Mouse (Mus musculus) cerebellum, adult 9-11 months (tissue): ENCODE measurements around the gene Spata16.

Experiments used
- DNase-seq: peaks from one replicate; pipeline ENCODE4 v3.0.0; 2022

Spata16 gene

GRCm38 (mm10) chr3:26832954-26833353, 195.5 kb downstream of the Spata16 start:
- DNase-seq, result no peak

GRCm38 (mm10) chr3:26834178-26835050, 197.0 kb downstream of the Spata16 start:
- DNase-seq, result peak; percentile 9

- no peak for DNase-seq
These were observed 197.8 kb downstream of the Spata16 start for GRCm38 (mm10) chr3:26835051-26835755.

- DNase-seq, result peak; percentile 13
These were observed 207.6 kb downstream of the Spata16 start for GRCm38 (mm10) chr3:26845041-26845440.

DNA sequence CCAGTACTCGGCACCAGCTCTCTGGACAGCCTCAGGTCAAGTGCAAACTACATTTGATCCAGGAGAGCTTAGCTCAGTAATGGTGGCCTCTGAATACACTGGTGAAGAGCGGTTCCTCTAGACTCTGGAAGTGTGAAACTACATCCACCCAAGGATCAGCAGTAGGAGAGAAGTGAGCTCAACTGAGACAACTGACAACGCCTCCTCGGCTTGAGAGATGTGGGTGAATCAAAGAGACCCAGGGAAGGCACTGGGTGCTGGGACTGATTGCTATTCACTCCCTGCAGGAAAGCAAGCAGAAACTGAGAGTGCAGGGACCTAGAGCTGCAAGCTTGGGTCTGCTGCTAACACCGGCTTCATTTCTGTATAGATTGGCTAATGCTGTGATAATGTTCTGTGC, 210.5 kb downstream of the Spata16 start:
- no peak for DNase-seq

DNA sequence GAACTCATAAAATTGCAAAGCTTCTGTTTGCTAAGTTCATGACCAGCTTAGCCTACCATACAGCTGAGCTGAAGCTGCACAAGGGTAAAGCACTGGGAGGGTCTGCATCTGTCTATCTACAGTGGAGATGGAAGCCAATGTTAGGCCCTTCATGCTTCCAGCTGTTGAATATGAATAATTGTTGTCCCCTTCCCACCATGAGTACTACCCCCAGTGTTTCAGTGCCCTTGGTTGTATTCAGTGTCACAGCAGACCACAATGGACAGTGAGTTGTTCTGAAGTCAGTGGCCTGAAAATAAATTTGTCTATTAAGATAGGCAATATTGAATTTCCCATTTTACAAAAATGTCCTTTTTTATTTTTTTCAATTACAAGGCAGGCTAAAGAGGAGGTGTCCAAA, 212.8 kb downstream of the Spata16 start:
- no peak for DNase-seq

- peak; percentile 20 for DNase-seq
These were observed 213.5 kb downstream of the Spata16 start for GRCm38 (mm10) chr3:26850691-26851563.

GRCm38 (mm10) chr3:26853557-26853956, 216.1 kb downstream of the Spata16 start:
- DNase-seq, result no peak

GRCm38 (mm10) chr3:26874706-26875105, 237.3 kb downstream of the Spata16 start:
- DNase-seq, result peak; percentile 22

DNA sequence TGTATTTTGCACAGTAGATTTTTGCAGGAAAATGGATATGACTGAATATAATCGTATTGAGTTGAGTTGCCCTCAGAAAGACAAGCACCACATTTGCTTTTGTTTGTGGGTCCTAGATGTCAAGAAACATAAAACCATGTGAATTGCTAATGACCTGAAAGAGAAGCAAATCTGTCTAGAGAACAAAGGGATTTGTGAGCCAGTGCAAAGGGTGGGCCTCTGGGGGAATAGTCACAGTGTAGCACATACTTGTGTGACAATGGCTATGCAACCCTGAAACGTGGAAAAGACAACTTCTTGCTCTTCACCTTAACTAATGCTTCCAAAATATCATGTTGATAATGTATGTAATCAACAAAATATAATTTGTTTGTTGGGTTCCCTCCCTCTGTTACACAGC, 239.9 kb downstream of the Spata16 start:
- no peak for DNase-seq

DNA sequence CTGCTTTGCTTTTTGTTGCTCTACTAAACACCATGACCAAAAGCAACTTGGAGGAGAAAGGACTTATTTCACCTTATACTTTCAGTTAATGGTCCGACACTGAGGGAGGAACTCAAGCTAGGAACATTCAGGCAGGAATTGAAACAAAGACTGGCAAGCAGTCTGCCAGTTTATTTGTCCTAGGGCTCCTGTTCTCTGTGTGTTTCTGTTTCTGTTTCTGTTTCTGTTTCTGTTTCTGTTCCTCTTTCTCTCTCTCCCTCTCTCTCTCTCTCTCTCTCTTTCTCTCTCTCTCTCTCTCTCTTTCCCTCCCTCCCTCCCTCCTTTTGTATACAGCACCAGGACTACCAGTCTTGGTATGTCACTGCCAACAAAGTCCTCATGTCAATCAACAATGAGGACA, 279.2 kb downstream of the Spata16 start:
- no peak for DNase-seq

- DNase-seq, result no peak
These were observed 283.6 kb downstream of the Spata16 start for GRCm38 (mm10) chr3:26920986-26921385.

DNA sequence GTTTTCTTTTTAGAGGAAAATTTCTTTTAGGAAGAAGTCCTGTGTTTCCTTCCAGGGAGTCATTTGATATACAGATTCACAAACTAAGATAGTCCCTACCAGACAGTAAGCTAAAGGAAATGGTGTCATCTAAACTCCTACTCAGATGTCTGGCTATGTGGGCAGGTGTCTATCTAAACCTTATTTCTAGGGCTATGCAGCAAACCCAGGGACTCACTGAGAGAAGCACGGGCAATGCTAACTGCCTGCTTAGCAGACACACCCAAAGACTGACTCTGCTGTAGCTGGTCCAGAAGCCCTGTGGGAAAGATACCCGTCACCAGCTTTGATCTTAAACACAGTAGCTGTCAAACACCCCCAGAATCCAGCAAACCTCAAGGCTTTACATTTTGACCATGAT, 284.2 kb downstream of the Spata16 start:
- no peak for DNase-seq

DNA sequence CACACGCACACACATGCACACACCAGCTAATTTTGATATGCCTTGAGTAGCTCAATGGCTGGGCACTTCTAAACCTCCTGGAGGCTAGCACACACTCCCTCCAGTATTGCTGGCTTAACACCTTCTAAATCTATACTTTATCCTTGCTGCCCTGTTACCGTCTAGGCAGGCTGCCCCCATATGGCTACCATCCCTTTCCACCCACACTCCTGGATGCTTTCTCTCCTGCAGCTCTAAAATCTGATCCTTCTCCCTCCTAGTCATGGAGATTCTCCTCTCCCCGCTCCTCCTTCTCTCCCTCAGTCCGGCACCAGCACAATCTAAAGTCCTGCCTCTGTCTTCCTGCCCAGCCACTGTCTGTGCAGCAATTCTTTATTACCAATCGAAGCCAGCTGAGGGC, 286.0 kb downstream of the Spata16 start:
- no peak for DNase-seq

GRCm38 (mm10) chr3:26924212-26924611, 286.8 kb downstream of the Spata16 start:
- no peak for DNase-seq

- DNase-seq, result no peak
These were observed 295.7 kb downstream of the Spata16 start for GRCm38 (mm10) chr3:26933079-26933478.

- no peak for DNase-seq
These were observed 299.6 kb downstream of the Spata16 start for GRCm38 (mm10) chr3:26936897-26937590.

DNA sequence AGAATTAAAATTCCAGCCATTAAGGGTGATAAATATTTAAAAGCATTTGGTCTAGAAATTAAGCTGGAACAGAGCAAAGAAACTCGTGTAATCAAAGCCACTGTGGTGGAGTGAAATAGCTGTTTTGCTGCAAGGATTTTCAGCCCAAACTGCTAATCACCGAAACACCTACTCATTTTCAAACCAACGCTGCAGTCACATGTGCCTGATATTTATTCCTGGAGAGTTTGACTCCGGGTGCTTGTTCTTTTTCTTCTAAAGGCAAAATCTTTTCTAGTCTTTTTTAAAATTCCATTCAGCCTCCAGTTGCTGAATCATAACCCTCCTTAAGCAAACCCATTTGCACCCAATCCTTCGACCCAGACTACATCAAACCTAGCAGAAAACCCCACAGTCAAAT, 329.4 kb downstream of the Spata16 start:
- no peak for DNase-seq

DNA sequence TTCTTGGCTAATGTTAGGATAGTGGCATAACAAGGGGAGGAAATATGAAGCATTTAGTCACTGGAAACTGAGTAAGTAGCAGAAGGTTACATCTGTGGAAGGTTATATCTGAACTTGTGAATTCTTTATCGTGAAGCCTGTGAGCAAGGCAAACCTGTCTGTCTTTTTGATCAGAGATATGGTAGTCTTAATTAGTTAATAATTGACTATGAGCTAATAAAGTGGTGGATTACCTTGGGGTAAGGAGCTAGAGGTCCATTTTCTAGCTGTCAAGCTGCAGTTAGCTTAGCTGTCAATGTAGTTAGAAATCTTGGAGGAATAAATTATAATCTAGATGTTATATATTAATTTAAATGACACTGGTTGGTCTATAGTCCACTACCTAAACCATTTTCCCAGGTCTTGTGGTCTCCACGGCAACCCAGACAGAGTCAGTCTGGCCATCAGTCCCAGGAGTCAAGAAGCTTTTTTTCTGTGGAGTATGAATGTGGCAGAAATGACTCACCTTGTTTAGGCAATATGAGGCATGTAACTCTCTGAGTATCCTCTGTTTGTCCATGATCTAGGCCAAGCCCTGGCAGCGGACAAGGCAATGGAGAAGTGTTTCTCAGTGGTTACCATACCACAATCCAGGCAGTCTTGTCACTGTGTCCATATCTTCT, 331.6 kb downstream of the Spata16 start:
- no peak for DNase-seq

DNA sequence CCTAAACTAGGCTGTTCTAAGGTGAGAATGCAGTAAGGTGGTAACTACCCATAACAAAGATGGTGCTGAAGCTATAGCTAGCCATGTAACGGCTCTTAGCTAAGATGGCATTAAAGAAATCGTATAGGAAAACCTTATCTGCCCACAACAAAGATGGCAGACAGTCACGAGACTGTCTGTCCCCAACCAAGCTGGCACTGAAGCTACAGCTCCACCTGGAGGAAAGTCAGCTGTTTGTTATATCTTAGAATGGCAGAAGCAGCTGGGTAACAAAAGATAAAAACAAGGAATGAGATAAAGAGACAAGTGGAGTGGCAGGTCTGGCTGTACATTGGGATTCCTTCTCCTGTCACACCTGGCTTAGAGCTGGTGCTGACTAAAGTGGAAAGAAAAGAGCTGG, 333.1 kb downstream of the Spata16 start:
- no peak for DNase-seq

GRCm38 (mm10) chr3:26971276-26971675, 333.9 kb downstream of the Spata16 start:
- DNase-seq, result no peak

DNA sequence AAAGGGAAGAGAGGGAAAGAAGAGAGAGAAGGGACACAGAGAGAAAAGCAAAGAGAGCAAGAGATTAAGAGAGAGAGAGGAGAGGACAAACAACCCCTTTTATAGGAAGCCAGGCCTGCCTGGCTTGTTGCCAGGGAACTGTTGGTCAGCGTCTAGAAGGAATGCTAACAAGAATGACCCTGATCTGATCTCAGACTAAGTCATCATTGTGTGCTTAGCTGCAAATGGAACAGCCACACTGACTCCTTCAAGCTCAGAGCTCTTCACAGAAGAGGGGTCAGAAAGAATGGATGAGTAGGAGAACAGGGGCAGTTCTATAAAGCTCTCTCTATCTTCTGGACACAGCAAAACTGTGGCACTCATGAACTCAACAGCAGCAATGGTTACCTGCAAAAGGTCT, 334.7 kb downstream of the Spata16 start:
- no peak for DNase-seq
